Mouse (Mus musculus) right cerebral cortex, adult 2 months (tissue): ENCODE measurements around the gene Dysf.
A peak's percentile ranks its signal among the peaks of the same experiment; 100 is the strongest.
"Not testable (repeated sequence)": the region's sequence is repeated elsewhere in the genome, so short reads cannot be mapped to it uniquely, and the experiment has no call there.

Source experiments
- DNase-seq, 2 experiments: peaks; one replicate each; pipeline ENCODE4 v3.0.0; 2021 to 2022; ENCODE audit warnings: low spot score in 2 of 2

Gene Dysf

DNA sequence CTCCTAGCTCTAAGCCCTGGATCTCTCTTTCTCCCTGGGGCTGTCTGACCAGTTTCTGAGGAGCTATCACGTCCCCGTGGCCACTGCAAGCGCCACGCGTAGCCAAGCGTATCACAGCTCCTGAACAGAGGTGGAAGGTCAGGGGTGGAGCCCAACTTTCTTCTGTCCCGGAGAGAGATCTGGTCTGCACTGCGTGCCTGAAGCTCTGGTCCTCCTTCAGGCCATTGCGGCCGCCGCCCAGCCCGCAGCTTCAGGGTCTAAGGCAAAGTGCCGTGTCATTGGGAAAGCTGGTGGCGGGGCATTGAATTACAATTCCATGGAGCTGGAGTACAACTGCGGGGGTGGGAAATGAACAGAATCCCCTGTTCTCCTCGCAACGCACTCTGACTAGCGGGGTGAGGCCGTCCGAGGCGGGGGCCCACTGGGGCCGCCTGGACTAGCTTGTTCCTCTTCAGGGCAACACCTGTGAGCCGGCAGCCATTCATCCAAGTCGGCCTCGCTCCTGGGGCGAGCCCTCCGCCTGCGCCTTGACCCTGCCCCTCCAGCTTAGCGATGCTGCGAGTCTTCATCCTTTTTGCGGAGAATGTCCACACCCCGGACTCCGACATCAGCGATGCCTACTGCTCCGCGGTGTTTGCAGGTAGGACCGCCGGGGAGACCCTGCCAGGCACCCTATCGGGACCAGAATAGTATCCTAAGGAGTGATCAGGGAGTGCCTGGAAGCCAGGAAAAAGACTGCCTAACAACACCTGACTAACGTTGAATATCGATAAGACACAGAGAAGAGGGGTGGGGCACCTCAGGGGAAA, at the start of gene Dysf:
TSS of gene Dysf (plus strand) at position 228 of the 809 bp plus-strand sequence.
- no peak for DNase-seq

DNA sequence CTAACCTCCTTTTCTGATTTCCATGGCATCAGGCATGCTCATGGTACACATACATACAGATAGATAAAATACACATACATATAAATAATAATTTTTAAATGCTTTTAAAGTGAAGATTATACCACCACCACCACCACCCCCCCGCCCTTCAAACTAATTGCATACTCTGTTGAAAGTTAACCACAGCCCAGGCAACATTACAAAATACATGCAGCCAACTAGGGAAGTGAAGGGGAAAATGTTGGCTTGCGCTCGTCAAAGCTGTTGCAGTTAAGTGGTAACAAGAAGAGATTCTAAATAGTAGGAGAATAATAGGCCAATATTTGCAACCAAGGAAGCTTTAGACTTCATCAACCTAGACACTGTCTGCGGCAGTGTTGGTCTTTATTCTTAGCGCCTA, 20.7 kb upstream of the Dysf start:
- no peak for DNase-seq

DNA sequence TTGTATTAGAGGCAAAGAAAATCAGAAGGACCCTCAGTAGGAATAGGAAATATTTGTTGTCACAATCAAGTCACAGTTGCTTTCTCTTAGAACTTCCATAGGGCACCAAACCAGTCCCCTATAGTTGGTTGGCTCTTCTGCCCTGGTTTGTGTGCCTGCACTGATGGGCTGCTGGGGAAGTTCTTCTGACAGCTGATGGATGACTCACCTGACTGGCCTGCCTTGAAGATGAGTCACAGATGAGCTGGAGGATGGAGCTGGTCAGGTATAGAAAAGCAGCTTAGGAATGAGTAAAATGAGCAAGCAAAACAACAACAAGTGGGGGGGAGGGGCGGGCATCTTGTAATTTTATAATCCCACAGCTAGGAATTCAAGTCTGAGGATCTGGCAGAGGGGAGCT, 5.7 kb upstream of the Dysf start:
- DNase-seq: no peak

- no peak for DNase-seq
These were observed 4.1 kb upstream of the Dysf start for GRCm38 (mm10) chr6:84004295-84004694.

DNA sequence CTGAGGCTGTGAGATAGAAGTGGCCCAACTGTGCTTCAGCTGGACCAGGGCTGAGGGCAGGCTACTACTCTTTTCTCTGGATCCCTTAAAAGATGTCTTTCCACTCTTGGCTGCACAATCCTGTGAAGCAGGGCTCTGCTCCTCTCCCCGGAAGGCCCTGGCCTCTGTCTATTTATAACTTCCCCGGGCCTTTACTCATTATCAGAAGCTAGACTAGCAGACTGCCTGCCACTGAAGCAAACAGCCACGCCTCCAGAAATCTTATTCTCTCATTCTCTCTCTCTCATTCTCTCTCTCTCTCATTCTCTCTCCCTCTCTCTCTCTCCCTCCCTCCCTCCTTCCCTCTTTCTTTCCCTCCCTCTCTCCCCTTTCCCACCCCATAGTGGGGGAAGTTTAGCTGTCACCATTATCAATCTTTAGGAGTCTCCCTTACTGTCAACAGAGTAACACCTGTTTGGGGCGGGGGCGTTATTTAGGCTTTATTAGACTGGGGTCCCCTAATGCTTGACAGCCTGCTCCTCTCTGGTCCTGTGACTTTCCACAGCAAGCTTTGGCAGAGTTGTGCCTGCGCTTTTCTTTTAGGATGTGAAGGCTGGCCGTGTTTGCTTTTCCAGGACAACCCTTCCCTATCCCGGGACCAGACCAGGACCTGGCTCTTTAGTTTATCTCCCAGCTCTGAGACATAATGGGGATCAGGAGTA, 932 bp downstream of the Dysf start:
- DNase-seq: no peak

- DNase-seq: no peak
These were observed 1.5 kb downstream of the Dysf start for GRCm38 (mm10) chr6:84009915-84010302.

- no peak for DNase-seq
These were observed 2.2 kb downstream of the Dysf start for GRCm38 (mm10) chr6:84010303-84011225.

DNA sequence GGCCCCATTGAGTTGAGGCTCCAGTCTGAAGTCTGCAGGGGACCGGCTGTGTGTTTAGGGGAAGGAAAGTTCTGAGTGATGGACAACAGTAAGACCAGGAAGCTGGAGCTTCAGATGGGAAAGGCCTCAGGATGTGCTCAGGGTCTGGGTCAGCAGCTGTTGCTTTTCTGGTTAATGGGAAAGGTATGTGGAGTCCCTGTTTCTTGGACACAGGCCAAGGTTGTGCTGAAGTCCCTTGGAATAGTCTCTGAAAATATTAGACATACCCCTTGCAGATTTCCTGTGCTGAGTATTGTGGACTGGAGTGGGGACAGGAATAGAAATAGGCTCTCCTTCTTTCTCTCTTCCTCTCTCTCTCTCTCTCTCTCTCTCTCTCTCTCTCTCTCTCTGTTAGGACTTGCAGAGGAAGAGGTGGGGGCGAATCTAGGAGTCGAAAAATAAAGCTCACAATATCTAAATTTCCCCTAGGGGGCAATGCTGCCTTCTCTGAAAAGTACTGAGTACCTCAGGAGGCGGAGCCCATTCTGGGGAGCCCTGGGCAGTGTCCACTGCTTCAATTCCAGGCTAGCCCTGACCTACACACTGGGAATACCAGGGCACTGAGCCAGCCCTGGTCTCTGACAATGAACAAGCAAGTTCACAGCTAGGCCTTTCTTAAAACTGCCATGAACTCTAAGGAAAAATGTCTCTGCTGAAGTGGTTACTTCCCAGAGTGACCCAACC, 6.7 kb downstream of the Dysf start:
- DNase-seq: not testable (repeated sequence)

DNA sequence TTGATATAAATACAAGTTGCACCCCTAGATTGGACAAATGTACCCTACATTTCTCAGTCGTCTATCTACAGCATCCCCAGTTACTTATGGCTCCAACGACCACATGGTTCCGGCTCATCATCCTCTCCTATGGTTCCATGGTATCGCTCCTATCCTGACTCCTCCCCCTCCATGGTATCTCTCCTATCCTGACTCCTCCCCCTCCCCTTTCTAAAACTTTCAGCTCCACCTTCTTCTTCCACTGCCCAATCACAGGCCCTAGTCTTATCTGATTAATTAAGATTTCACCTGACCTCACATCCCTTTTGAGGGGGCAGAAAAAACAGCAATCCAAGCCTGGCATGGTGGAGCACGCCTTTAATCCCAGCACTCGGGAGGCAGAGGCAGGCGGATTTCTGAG, 8.5 kb downstream of the Dysf start:
- no peak for DNase-seq

DNA sequence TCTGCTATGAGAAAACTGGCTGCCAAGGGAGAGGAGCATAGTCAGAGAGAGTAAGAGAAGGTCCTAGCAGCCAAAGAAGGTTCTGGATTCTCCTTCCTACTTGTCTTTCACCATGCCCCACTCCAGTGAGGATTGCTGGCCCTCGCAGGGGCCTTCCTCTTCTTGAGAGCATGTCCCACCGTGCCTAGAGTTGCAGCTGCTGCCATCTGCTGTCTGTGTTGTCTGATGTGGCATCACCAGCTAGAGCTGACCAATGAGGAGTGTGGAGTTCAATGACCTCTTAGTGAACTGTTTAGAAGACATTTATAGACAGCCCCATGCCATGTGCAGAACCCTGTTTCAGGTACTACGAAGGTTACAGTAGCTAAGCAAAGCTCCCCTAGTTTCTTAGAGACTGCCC, 9.0 kb downstream of the Dysf start:
- DNase-seq: no peak

DNA sequence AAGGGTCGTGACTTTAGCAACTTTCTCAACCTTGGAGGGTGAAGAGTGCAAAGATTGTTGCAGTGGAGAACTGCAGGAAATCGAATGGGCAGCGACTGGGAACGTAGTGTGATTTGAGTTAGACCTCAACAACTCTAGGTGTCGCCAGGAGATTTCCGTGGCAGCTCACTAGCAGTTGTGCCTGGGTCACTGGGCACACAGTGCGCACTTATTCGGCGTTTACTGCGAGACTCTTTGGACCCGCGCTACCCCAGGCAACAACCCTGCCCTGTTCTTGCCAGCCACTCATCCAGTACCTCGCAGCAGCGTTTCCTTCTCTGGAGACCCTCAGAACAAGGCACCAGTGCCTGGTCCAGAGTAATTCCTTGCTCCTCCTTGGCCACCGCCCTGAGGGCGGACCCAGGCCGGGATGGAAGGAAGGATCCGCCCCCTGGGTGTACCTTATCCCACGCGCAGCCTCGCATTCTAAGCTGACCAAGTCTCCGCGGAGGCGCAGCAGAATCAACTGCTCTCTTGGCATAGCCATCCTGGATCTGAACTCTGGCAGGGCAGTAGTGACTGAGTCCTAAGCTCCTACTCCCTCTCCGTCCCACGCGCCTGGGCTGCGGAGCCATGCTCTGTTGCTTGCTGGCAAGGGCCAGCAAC, 10.6 kb downstream of the Dysf start:
- DNase-seq: peak in 1 of 2 experiments; percentile 27

DNA sequence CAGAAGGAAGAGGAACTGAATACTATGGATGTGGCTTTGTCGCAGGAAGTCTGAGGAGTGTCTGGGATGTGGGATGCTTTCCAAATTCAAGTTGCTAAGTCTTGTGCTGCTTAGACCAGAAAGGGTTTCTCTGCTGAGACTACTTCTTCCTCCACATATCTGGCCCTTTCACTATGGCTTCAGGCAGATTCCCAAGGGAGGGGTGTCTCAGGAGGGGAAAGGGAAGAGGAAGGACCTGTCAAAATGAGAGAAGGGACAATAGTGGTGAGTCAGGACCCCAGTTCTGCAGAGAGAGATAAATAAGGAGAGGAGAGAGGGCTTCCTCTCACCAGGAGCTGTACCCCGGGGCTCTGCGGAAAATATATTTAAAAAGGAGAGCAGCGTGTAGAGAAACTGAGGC, 11.6 kb downstream of the Dysf start:
- DNase-seq: no peak

DNA sequence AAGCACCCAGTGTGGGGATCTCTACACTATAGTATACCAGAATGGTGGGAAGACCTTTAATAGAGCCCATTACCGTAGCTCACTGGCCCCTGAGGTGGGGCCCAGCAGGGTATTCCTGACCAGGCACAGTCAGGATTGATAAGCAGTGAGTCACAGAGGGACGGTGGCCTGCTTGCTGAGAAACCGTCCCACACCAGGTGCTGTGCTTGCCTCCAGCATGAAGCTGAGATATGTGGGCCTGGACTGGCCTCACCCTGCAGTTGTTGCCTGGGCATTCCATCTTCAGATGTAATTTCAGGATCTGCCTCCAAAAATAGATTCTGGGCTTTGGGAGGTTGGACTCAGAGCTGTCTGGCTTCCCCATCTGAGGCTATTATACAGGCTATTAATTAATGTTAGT, 13.6 kb downstream of the Dysf start:
- no peak for DNase-seq

GRCm38 (mm10) chr6:84025636-84026035, 17.2 kb downstream of the Dysf start:
- no peak for DNase-seq

GRCm38 (mm10) chr6:84028791-84029190, 20.4 kb downstream of the Dysf start:
- no peak for DNase-seq

DNA sequence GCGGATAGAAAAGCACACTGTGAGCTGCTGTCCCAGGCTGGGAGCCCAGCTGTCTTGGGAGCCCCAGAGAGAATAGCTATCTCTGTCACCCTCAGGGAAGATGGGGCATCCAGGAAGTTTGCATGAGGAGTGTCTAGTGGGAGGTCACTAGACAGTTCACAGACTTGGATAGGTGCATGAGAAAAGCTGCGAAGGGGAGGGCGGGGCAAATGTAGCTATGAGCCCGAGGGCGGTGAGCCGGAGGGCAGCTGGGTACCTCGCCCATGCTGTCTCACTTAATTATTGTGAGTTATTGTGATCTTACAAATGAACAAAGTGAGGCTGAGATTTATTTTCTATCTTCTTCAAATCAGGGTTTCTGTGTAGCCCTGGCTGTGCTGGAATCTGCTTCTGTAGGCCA, 21.4 kb downstream of the Dysf start:
- DNase-seq: no peak

- not testable (repeated sequence) for DNase-seq
These were observed 24.1 kb downstream of the Dysf start for GRCm38 (mm10) chr6:84032516-84032915.

GRCm38 (mm10) chr6:84043251-84043940, 35.0 kb downstream of the Dysf start:
- DNase-seq: no peak

GRCm38 (mm10) chr6:84044679-84045078, 36.3 kb downstream of the Dysf start:
- DNase-seq: no peak

DNA sequence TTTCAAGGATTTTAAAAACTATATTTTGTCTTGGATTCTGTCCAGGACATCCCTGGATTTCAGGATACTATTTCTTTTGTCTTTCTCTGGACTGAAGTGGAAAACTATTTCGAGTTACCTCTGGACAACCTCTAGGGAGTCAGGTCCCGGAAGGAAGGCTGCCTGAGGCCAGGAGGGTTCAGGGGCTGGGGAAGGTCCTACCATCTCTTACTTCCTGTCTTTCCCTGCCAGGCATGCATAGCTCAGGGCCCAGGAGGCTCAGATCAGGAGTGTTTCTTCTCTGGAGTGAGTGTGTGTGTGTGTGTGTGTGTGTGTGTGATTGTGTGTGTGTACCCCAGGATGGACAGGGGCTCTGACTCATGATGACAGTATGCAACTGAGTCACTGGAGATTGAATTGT, 40.5 kb downstream of the Dysf start:
- DNase-seq: no peak
